35 mouse cellular contexts compared by ENCODE assay signal in the genomic region with DNA sequence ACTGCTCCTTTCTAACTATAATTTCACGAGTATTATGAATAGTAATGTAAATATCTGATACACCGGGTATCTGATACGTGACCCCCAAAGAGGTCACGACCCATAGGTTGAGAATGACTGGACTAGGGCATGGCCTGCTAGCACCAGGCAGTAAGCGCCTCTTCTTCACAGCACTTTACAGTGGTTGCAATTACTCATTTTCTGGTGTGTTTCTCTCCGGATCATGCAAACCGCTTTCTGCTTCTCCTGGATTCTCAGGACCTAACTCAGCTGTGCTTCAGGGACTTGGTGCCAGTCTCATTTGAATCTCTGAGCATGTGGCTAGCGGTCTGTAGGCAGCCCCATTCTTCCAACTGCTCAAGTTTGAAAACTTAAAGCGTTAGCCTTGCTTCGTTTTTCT.
"Had no signal": no experiment of that assay in that cellular context is flagged by ENCODE, and none has a peak within 500 bp of the region (broad histone marks: within the 10 kb centered on the region; RNA-seq: fewer than 3 reads in every experiment).

No protein-coding gene starts in this region.

- ATAC-seq: hindbrain, embryonic 16.5 days; hindbrain, postnatal 0 days; inflammation-experienced regulatory T-cells, adult 6 months; intestine, embryonic 15.5 days; intestine, embryonic 16.5 days; intestine, postnatal 0 days had no signal

- H3K9ac ChIP-seq: heart, embryonic 12.5 days; heart, embryonic 13.5 days; heart, embryonic 15.5 days; hindbrain, embryonic 12.5 days; hindbrain, embryonic 13.5 days; hindbrain, embryonic 14.5 days; hindbrain, embryonic 15.5 days; intestine, embryonic 15.5 days; kidney, embryonic 15.5 days had no signal

- H3K36me3 ChIP-seq: hindbrain, embryonic 10.5 days; hindbrain, embryonic 12.5 days; hindbrain, embryonic 15.5 days; intestine, embryonic 15.5 days; kidney, embryonic 15.5 days had no signal

- H3K27ac ChIP-seq: heart, embryonic 10.5 days; heart, embryonic 13.5 days; heart, embryonic 15.5 days; hindbrain, embryonic 10.5 days; hindbrain, embryonic 12.5 days; hindbrain, embryonic 13.5 days; hindbrain, embryonic 14.5 days; hindbrain, embryonic 15.5 days; hindbrain, postnatal 0 days; intestine, embryonic 15.5 days; kidney, embryonic 15.5 days; kidney, postnatal 0 days; layer of hippocampus, adult 2 months had no signal

- H3K4me3 ChIP-seq: heart, embryonic 10.5 days; heart, embryonic 12.5 days; heart, embryonic 13.5 days; heart, embryonic 15.5 days; hindbrain, embryonic 10.5 days; hindbrain, embryonic 12.5 days; hindbrain, embryonic 13.5 days; hindbrain, embryonic 15.5 days; intestine, embryonic 15.5 days; kidney, embryonic 15.5 days; layer of hippocampus, adult 2 months had no signal

- H3K9me3 ChIP-seq: heart, embryonic 10.5 days; heart, embryonic 12.5 days; heart, embryonic 13.5 days; heart, embryonic 15.5 days; hindbrain, embryonic 10.5 days; hindbrain, embryonic 12.5 days; hindbrain, embryonic 13.5 days; hindbrain, embryonic 15.5 days; intestine, embryonic 15.5 days; kidney, embryonic 15.5 days had no signal

- H3K27me3 ChIP-seq: heart, embryonic 12.5 days; heart, embryonic 13.5 days; heart, embryonic 15.5 days; hindbrain, embryonic 12.5 days; hindbrain, embryonic 13.5 days; hindbrain, embryonic 15.5 days; intestine, embryonic 15.5 days; kidney, embryonic 15.5 days had no signal

- H3K4me1 ChIP-seq: heart, embryonic 10.5 days; heart, embryonic 12.5 days; heart, embryonic 15.5 days; hindbrain, embryonic 10.5 days; hindbrain, embryonic 12.5 days; hindbrain, embryonic 13.5 days; hindbrain, embryonic 15.5 days; intestine, embryonic 15.5 days; kidney, embryonic 15.5 days had no signal

- DNase-seq: heart, postnatal 10 days; heart, postnatal 14 days; heart, postnatal 36 days; heart, postnatal 4 days; kidney, adult 11 months; kidney, adult 18-20 months; kidney, adult 2 months; kidney, adult 8-10 months; kidney, adult 9 months; kidney, postnatal 10 days; kidney, postnatal 14 days; kidney, postnatal 25 days; kidney, postnatal 36 days; kidney, postnatal 4 days; layer of hippocampus, adult 9-11 months; layer of hippocampus, postnatal 36 days had no signal

- H3K4me2 ChIP-seq: heart, embryonic 11.5 days; heart, embryonic 12.5 days; heart, embryonic 13.5 days; heart, embryonic 15.5 days; hindbrain, embryonic 12.5 days; hindbrain, embryonic 13.5 days; hindbrain, embryonic 14.5 days; hindbrain, embryonic 15.5 days; intestine, embryonic 15.5 days; kidney, embryonic 15.5 days had no signal
